Mouse (Mus musculus): Measurements from ENCODE around the gene Rnf220. TPM values are rescaled to one million over a fixed set of nuclear protein-coding genes. Genes with fewer than 3 reads are reported as not detected.

The Rnf220 gene
- polyA plus RNA-seq, 1 experiment from 2014 or later, result 60.0 TPM

DNA sequence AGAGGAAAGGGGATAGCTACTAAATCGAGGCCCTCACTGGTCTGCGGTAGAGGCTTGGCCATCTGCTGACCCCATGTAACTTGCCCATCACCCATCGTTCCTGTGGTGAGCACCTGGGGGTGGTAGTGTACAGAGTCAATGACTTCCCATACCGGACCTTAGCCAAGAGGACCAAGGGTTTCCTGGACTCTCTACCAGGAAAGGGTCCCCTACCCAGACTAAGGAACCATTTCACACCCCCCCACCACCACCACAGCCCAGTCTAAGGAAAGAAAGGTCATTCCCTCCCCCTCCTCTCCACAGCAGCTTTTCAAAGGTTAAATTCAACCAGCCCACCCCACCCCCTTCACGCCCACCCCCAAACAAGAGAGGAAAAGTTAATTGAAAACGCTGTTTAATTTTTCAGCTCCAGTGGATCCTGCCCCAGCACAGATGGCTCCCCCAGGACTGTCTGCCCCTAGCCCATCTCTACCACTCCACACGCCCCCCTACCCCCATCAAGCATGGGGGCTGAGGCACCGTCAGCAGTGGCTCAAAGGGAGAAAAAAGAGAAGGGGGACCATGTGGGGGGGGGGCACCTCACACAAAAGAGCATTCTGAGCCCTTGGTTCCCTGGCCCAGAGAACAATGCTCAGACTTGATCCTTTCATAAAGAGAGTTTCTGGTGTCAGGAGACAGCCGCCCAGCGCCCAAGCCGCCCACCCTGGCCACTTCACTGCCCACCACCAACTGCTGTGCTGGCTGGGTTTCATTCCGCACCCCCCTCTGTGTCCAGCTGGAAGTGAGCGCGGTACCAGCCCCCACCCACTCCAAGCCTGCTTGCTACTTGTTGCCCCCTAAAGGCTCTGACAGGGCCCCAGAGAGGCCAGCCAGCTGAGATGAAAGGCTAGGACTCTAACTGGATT is 87.5 kb downstream of the Rnf220 start:
- Histone ChIP-seq H3K4me3 (replicated peaks) (no peak overlapping the region), H3K9me3 (no peaks in the 10 kb centered on the region), H3K4me1 (replicated peaks) (no peaks in the 10 kb centered on the region), H3K4me2 (replicated peaks) (no peak overlapping the region), H3K27ac (no peak overlapping the region), H3K36me3 (no peaks in the 10 kb centered on the region), H3K9ac (no peak overlapping the region), H3K27me3 (replicated peaks) (no peaks in the 10 kb centered on the region)
- WGBS, result 73% methylated on average over 14 of the region's 14 CpGs
- no peak for ATAC-seq

DNA sequence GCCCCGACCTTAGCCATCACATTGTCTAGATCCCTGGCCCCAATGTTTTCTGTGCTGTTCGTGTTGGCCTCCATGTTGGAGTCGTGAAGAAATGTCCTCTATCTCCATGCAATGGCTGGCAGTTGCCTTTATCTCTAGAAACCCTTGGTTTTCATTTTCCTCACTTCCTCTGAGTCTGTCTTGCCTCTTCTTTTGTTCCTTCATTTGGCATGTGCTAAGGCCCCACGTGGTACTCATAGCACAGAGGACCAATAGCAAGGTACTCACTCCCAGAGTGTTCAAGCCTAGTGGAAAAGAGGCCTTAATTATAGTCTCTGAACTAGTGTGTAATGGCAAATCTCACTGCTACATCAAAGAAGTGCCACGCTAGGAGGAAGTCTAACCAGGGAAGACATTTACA is 88.9 kb downstream of the Rnf220 start:
- no peak for ATAC-seq
- Histone ChIP-seq H3K4me1 (replicated peaks) (no peaks in the 10 kb centered on the region), H3K4me3 (replicated peaks) (no peak overlapping the region), H3K9ac (no peak overlapping the region), H3K27me3 (replicated peaks) (no peaks in the 10 kb centered on the region), H3K27ac (no peak overlapping the region), H3K9me3 (no peaks in the 10 kb centered on the region), H3K36me3 (no peaks in the 10 kb centered on the region), H3K4me2 (replicated peaks) (no peak overlapping the region)
- WGBS, result 83% methylated on average over 5 of the region's 5 CpGs

DNA sequence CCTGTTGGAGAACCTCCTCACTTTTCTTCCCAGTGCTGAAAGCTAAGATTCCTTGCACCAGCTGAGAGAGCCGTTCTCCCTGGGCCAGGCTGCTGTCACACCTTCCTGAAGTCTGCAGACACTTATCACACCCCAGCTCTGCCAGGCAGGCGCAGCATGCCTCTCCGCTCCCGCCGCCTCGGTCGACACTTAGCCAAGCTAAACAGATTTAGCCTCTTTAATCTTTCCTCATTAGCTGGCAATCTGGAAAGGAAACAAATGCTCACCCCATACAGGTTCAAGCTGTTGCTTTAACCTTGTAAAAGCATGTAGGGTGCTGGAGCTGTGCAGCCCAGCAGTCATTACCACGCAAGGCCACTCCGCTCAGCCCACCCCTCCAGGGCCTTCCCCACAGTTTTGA is 90.9 kb downstream of the Rnf220 start:
- no peaks in the 10 kb centered on the region for H3K27me3 ChIP-seq (replicated peaks)
- H3K4me1 ChIP-seq (replicated peaks), result no peaks in the 10 kb centered on the region
- no peak overlapping the region for H3K4me3 ChIP-seq (replicated peaks)
- WGBS, result 48% methylated on average over 9 of the region's 9 CpGs
- no peak overlapping the region for H3K9ac ChIP-seq
- no peak for ATAC-seq
- H3K9me3 ChIP-seq, result no peaks in the 10 kb centered on the region
- H3K4me2 ChIP-seq (replicated peaks), result no peak overlapping the region
- H3K36me3 ChIP-seq, result no peaks in the 10 kb centered on the region
- no peak overlapping the region for H3K27ac ChIP-seq

DNA sequence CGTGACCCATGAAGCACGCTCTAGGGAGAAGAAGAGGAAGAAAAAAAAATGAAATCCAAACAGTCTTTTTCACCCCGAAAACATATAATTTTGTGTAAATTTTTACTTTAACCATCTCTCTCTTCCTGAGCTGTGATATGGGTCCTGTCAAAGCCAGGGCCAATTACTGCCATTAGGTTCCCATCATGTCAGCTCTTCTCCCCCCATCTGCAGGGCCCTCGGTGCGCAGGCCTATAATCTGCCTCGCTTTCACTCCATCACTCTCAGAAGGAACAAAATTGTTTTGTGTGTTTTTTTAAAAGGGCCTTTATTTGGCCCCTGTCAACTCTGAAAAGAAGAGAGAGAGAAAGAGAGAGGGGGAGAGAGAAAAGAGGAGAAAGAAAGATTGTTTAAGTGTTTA is 91.6 kb downstream of the Rnf220 start:
- Histone ChIP-seq H3K9ac (no peak overlapping the region), H3K27me3 (replicated peaks) (no peaks in the 10 kb centered on the region), H3K4me3 (replicated peaks) (no peak overlapping the region), H3K36me3 (no peaks in the 10 kb centered on the region), H3K4me2 (replicated peaks) (no peak overlapping the region), H3K4me1 (replicated peaks) (no peaks in the 10 kb centered on the region), H3K27ac (no peak overlapping the region), H3K9me3 (no peaks in the 10 kb centered on the region)
- ATAC-seq, result no peak
- WGBS, result 84% methylated on average over 6 of the region's 6 CpGs

DNA sequence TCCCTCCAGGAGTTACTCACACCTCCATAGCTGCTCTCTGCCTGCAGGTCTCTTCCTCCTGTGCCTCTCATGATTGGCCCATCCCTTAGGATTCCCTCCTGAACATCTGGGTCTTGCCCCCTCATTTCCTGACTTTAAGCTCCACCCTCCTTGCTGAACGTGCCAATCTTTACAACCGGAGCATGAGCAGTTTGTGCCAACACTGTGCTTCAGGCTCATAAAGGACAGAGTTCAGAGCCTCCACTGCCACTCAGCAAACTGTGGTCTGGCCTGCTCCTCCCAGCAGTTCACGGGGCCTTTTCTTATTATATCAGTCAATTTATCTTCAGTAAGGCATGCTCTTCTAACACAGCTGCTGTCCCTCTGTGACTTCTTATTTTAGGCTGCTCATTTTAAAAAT is 93.4 kb downstream of the Rnf220 start:
- 24% methylated on average over 3 of the region's 3 CpGs for WGBS
- peak; percentile 87 for ATAC-seq
- Histone ChIP-seq H3K36me3 (no peaks in the 10 kb centered on the region), H3K4me1 (replicated peaks) (no peaks in the 10 kb centered on the region), H3K9ac (no peak overlapping the region), H3K27ac (no peak overlapping the region), H3K27me3 (replicated peaks) (no peaks in the 10 kb centered on the region), H3K4me2 (replicated peaks) (no peak overlapping the region), H3K9me3 (no peaks in the 10 kb centered on the region), H3K4me3 (replicated peaks) (no peak overlapping the region)

DNA sequence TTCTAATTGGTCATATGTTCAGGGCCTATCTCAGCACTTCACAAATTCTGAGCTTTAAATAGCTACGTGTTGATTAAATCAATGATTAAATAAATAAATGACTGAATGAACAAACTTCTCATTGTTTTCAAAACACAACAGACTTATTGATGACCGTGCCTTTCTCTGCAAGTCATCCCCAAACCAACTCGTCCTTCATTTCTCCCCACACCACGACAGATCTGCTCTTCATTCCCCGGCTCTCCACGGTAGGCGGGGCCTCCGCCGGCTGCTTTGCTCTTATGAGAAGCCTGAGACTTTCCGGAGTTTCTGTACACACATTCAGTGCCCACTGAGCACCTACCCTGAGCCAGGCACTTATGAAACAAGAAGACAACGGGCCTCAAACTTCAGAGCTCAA is 99.7 kb downstream of the Rnf220 start:
- Histone ChIP-seq H3K36me3 (no peaks in the 10 kb centered on the region), H3K4me2 (replicated peaks) (no peak overlapping the region), H3K9me3 (no peaks in the 10 kb centered on the region), H3K4me3 (replicated peaks) (no peak overlapping the region), H3K27ac (no peak overlapping the region), H3K27me3 (replicated peaks) (no peaks in the 10 kb centered on the region; the same call in 1 of the 2 replicates), H3K9ac (no peak overlapping the region), H3K4me1 (replicated peaks) (no peaks in the 10 kb centered on the region; the same call in 1 of the 2 replicates)
- WGBS, result 53% methylated on average over 11 of the region's 11 CpGs
- no peak for ATAC-seq

DNA sequence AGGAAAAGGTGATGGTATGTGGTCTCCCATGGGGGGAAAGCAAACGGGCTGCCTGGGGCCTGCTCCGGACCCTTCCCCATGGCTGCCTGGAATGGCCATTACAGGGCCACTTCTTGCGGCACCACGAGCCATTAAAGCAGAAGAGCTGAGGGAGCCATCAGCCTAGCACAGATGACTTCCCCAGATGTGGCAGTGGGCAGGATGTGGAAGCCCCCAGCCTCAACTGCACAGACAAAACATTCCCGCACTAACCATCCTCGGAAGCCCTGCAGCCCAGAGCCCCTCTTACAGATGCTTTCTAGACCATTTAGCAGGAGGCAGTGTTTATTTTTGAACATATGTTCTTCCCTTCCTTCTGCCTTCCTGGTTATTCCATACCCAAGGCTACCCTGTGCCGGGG is 103.8 kb downstream of the Rnf220 start:
- no peak overlapping the region for H3K4me3 ChIP-seq (replicated peaks)
- no peak overlapping the region for H3K4me2 ChIP-seq (replicated peaks)
- peaks cover 4% of the 10 kb centered on the region for H3K4me1 ChIP-seq (replicated peaks)
- no peak overlapping the region for H3K9ac ChIP-seq
- WGBS, result 48% methylated on average over 7 of the region's 7 CpGs
- peaks cover 3% of the 10 kb centered on the region for H3K27me3 ChIP-seq (replicated peaks)
- H3K9me3 ChIP-seq, result no peaks in the 10 kb centered on the region
- ATAC-seq, result no peak
- no peak overlapping the region for H3K27ac ChIP-seq
- H3K36me3 ChIP-seq, result no peaks in the 10 kb centered on the region

DNA sequence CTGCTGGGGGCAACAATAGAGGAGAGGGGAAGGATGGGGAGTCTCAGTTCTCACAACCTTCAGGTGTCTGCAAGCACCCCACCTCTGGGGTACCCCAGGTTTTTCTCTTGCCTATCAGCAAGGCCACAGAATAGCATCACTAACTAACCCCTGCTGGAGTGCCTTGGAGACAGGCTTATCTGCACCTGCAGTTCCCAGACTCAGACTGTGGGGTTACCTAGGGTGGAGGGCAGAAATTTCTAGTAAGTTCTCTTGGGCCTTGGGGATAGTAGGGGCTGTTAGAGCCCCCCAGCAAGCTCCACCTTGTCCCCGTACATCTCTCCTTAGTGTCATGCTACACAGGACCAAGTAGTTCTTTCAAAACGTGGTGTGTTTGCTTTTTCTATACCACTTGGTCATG is 104.5 kb downstream of the Rnf220 start:
- Histone ChIP-seq H3K27ac (no peak overlapping the region), H3K36me3 (no peaks in the 10 kb centered on the region), H3K9me3 (no peaks in the 10 kb centered on the region), H3K27me3 (replicated peaks) (peaks cover 3% of the 10 kb centered on the region), H3K4me2 (replicated peaks) (peak overlapping the region; percentile 35; the same call in 1 of the 2 replicates), H3K4me1 (replicated peaks) (peaks cover 4% of the 10 kb centered on the region), H3K9ac (no peak overlapping the region), H3K4me3 (replicated peaks) (no peak overlapping the region)
- ATAC-seq, result no peak
- 44% methylated on average over 2 of the region's 2 CpGs for WGBS

DNA sequence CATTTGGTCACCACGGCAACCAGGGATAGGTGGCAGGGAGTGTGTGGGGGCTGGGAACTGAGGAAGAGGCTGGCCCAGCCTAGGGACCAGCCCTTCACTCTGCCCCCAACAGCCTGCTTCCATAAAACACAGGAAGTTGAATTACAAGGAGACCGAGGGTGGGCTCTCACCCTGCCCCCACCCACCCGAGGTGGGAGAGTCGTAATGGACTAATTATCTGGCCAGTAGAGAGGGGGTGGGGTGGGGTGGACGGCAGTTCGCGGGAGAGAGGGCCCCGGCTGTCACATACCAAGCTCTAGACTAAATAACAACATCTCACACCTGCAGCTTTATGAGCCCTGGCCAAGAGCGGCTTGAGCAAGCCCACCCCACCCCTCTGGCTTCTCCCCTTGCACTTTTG is 104.9 kb downstream of the Rnf220 start:
- Histone ChIP-seq H3K4me1 (replicated peaks) (peaks cover 4% of the 10 kb centered on the region), H3K27ac (no peak overlapping the region), H3K9ac (no peak overlapping the region), H3K27me3 (replicated peaks) (peaks cover 3% of the 10 kb centered on the region), H3K9me3 (no peaks in the 10 kb centered on the region), H3K36me3 (no peaks in the 10 kb centered on the region), H3K4me2 (replicated peaks) (peak overlapping the region; percentile 35), H3K4me3 (replicated peaks) (no peak overlapping the region)
- ATAC-seq, result peak; percentile 56
- 11% methylated on average over 9 of the region's 9 CpGs for WGBS

DNA sequence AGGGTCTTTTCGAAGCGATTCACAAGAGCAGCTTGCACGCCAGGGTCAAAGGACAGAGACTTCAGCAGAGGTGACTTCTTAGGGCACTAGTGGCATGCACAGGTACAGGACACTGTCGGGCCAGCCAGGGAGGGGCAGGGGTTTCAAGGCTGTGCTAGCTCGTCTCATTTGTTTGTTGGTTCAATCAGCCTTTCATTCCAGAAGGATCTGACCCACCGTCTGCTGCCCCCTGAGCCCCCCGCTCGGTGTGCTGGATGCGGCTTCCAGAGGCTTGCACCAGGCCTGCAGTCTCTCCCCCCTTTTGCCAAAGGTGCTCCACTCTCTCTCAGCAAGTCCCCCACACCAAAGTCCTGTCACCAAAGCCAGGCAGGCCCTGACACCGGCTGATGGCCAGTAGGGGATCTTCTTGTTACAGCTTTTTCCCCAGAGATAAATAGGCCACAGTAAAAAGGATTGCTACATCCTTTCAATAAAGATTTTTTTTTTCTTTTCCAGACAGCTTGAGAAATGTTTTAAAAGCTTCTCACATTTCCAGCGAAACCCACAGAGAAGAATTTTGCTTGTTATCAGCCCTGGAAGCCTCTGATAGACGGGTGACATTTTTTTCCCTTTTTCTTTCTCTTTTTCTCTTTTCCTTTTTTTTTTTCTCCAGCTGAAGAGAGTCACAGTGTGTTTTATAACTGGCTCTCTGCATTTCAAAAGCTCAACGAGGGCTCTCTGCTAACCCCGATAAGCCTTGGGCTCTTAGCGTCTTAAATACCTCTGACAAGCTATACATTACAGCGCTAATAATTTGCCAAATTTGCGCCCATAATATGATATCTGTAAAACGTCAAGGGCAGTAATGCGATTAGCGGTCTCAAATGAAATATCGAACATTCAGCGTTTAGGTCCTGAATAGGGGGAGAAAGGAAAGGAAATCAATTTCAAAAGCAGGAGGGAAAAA is 105.7 kb downstream of the Rnf220 start:
- Histone ChIP-seq H3K36me3 (no peaks in the 10 kb centered on the region), H3K27ac (no peak overlapping the region), H3K9ac (no peak overlapping the region), H3K4me2 (replicated peaks) (peak overlapping the region; percentile 35), H3K9me3 (no peaks in the 10 kb centered on the region), H3K27me3 (replicated peaks) (peaks cover 3% of the 10 kb centered on the region), H3K4me1 (replicated peaks) (peaks cover 4% of the 10 kb centered on the region), H3K4me3 (replicated peaks) (no peak overlapping the region)
- WGBS, result 36% methylated on average over 22 of the region's 22 CpGs
- ATAC-seq, result no peak

DNA sequence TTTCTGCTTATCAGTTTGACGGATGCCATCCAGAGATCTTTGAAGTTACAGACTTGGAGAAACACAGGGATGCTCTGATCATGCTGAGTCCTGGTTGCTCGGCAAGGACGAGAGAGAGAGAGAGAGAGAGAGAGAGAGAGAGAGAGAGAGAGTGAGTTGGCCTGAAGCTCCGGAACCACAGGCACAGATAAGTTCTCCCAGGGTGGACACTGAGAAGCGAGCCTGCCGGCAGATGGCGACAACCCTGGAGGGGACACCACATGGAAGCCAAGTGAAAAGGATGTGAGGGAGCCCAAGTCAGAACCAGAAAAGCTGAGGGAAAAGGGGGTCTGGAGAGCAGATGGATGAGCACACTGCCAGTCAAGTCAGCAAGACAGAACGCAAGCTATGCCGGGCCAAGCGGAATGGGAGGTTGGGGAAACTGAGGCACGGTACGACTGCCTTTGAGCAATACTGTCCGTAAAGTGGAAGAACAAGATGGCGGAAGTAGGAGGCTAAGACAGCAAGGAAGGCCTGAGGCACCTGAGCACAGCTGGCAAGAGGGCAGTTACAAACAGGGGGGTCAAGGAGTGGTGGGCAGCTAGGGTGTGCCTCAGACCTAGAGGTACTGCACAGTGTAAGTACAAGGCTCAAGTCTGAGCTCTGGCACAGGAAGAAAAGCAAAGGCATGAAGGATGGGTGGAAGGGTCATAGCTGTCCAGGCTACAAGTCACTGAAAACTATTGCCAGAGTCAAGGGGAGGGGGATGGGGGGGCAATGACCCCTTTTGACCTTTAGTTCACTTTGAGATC is 107.4 kb downstream of the Rnf220 start:
- Histone ChIP-seq H3K27me3 (replicated peaks) (peaks cover 3% of the 10 kb centered on the region), H3K27ac (no peak overlapping the region), H3K4me2 (replicated peaks) (no peak overlapping the region), H3K36me3 (no peaks in the 10 kb centered on the region), H3K9me3 (no peaks in the 10 kb centered on the region), H3K4me1 (replicated peaks) (peaks cover 4% of the 10 kb centered on the region), H3K9ac (no peak overlapping the region), H3K4me3 (replicated peaks) (no peak overlapping the region)
- no peak for ATAC-seq
- WGBS, result 78% methylated on average over 14 of the region's 14 CpGs

DNA sequence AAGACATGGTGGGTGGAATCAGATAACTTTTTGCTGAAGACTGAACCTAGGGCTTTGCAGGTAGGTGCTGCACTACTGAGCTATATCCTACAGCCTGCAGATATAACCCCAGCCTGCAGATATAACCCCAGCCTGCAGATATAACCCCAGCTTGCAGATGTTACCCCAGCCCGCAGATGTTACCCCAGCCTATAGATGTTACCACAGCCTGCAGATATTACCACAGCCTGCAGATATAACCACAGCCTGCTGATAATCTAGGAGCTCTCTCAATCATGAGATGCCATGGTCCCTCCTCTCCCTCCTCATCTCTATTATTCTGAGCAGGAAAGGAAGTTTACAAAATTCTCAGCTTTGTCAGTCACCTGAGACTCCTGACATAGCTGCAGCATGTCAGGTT is 111.6 kb downstream of the Rnf220 start:
- no peak for ATAC-seq
- H3K4me1 ChIP-seq (replicated peaks), result no peaks in the 10 kb centered on the region
- H3K9me3 ChIP-seq, result no peaks in the 10 kb centered on the region
- no peak overlapping the region for H3K4me2 ChIP-seq (replicated peaks)
- WGBS, result 85% methylated on average over 1 of the region's 1 CpGs
- no peak overlapping the region for H3K4me3 ChIP-seq (replicated peaks)
- H3K9ac ChIP-seq, result no peak overlapping the region
- H3K27ac ChIP-seq, result no peak overlapping the region
- no peaks in the 10 kb centered on the region for H3K36me3 ChIP-seq
- H3K27me3 ChIP-seq (replicated peaks), result 0 out of 2 replicates have a peak, but pooled peaks cover 3% of the 10 kb centered on the region

All from intestine, embryonic 15.5 days (tissue).